Mouse (Mus musculus) liver, embryonic 16.5 days (tissue): ENCODE measurements around the gene Palm. TPM values are rescaled to one million over a fixed set of nuclear protein-coding genes. Genes with fewer than 3 reads are reported as not detected.

Experiments
- ATAC-seq: fragments of 200-750 bp; cut with Nextera tagmentation; 2 replicates; pipeline ENCODE4 v1.8.0; 2017; ENCODE audit warnings: low read depth, mild to moderate bottlenecking, moderate number of reproducible peaks, moderate library complexity
- H3K27ac ChIP-seq: fragments of 300-500 bp; sonication (generic); 2 replicates; pipeline ENCODE4 v1.5.1; 2014; ENCODE audit warnings: mild to moderate bottlenecking, low read length
- H3K27me3 ChIP-seq: fragments of 300-500 bp; sonication (generic); 2 replicates; pipeline ENCODE4 v1.6.1; 2014; ENCODE audit warnings: low read depth, low read length, mixed read lengths; ENCODE audit not compliant: control insufficient read depth, insufficient read depth
- H3K36me3 ChIP-seq: fragments of 300-500 bp; sonication (generic); 2 replicates; pipeline ENCODE4 v1.6.1; 2014; ENCODE audit warnings: mild to moderate bottlenecking; ENCODE audit not compliant: control insufficient read depth, insufficient read depth
- H3K4me1 ChIP-seq: fragments of 300-500 bp; sonication (generic); 2 replicates; pipeline ENCODE4 v1.6.1; 2014; ENCODE audit warnings: low read depth, low read length, mixed read lengths; ENCODE audit not compliant: control insufficient read depth
- H3K4me2 ChIP-seq: fragments of 300-500 bp; sonication (generic); 2 replicates; pipeline ENCODE4 v1.6.1; 2014; ENCODE audit warnings: low read depth, low read length, mixed read lengths
- H3K4me3 ChIP-seq: fragments of 300-500 bp; sonication (generic); 2 replicates; pipeline ENCODE4 v1.5.1; 2014; ENCODE audit warnings: low read depth, mild to moderate bottlenecking, low read length
- H3K9ac ChIP-seq: fragments of 300-500 bp; sonication (generic); 2 replicates; pipeline ENCODE4 v1.6.1; 2014; ENCODE audit warnings: low read depth, low read length
- H3K9me3 ChIP-seq: fragments of 300-500 bp; sonication (generic); replicated peaks from 2 replicates; pipeline ENCODE4 v1.6.1; 2016; ENCODE audit warnings: low read length; ENCODE audit not compliant: control insufficient read depth
- WGBS: fragments of 180-500 bp; shearing (Covaris S2); extraction: QIAGEN DNeasy Blood & Tissue Kit; methylation state at CpG from one replicate; pipeline ENCODE4 v1.1.7; 2014; ENCODE audit not compliant: insufficient replicate concordance; 5-methylcytosine and 5-hydroxymethylcytosine counted together
- polyA plus RNA-seq: library from polyadenylated mRNA; unstranded; fragments of >200 nt; fragmentation: Nextera tagmentation; extraction: Ambion mirVana; gene quantifications from 2 replicates; pipeline ENCODE4 v1.2.1, GENCODE M21; 2015

Palm gene
- polyA plus RNA-seq: 7.9 and 8.0 TPM in 2 replicates

- peak within 1 kb of the TSS; percentile 68 for H3K4me3 ChIP-seq
- H3K27me3 ChIP-seq: peaks cover 8% of the 10 kb centered on the region
- peak; percentile 30 for ATAC-seq
- no peaks in the 10 kb centered on the region for H3K9me3 ChIP-seq
- H3K4me2 ChIP-seq: peak within 1 kb of the TSS; percentile 84
- peaks cover 23% of the 10 kb centered on the region for H3K4me1 ChIP-seq
- no peaks in the 10 kb centered on the region for H3K36me3 ChIP-seq
- WGBS: 6% methylated on average over 48 of the region's 51 CpGs
- peak within 1 kb of the TSS; percentile 64 for H3K9ac ChIP-seq
- 0 out of 2 replicates have a peak within 1 kb of the TSS, but pooled peaks have one; percentile 21 for H3K27ac ChIP-seq
Measured at GRCm38 (mm10) chr10:79793051-79793737, at the start of gene Palm. Gene Palm (plus strand): TSS chr10:79793572.

GRCm38 (mm10) chr10:79743650-79744365 is 49.6 kb upstream of the Palm start:
- Histone ChIP-seq H3K9me3 (no peaks in the 10 kb centered on the region), H3K36me3 (peaks cover 28% of the 10 kb centered on the region), H3K27me3 (no peaks in the 10 kb centered on the region), H3K9ac (no peak overlapping the region), H3K4me1 (peaks cover 16% of the 10 kb centered on the region), H3K27ac (no peak overlapping the region), H3K4me3 (no peak overlapping the region), H3K4me2 (no peak overlapping the region)
- ATAC-seq: no peak
- 78% methylated on average over 15 of the region's 15 CpGs for WGBS

- no peaks in the 10 kb centered on the region for H3K9me3 ChIP-seq
- peak overlapping the region; percentile 72 for H3K4me3 ChIP-seq
- peak overlapping the region; percentile 82 for H3K4me2 ChIP-seq
- no peaks in the 10 kb centered on the region for H3K27me3 ChIP-seq
- peaks cover 12% of the 10 kb centered on the region for H3K36me3 ChIP-seq
- no peak overlapping the region for H3K27ac ChIP-seq
- 82% methylated on average over 3 of the region's 3 CpGs for WGBS
- H3K4me1 ChIP-seq: peaks cover 19% of the 10 kb centered on the region
- no peak overlapping the region; the same call in 1 of the 2 replicates for H3K9ac ChIP-seq
- no peak for ATAC-seq
Measured at GRCm38 (mm10) chr10:79745411-79745810, 48.0 kb upstream of the Palm start.

DNA sequence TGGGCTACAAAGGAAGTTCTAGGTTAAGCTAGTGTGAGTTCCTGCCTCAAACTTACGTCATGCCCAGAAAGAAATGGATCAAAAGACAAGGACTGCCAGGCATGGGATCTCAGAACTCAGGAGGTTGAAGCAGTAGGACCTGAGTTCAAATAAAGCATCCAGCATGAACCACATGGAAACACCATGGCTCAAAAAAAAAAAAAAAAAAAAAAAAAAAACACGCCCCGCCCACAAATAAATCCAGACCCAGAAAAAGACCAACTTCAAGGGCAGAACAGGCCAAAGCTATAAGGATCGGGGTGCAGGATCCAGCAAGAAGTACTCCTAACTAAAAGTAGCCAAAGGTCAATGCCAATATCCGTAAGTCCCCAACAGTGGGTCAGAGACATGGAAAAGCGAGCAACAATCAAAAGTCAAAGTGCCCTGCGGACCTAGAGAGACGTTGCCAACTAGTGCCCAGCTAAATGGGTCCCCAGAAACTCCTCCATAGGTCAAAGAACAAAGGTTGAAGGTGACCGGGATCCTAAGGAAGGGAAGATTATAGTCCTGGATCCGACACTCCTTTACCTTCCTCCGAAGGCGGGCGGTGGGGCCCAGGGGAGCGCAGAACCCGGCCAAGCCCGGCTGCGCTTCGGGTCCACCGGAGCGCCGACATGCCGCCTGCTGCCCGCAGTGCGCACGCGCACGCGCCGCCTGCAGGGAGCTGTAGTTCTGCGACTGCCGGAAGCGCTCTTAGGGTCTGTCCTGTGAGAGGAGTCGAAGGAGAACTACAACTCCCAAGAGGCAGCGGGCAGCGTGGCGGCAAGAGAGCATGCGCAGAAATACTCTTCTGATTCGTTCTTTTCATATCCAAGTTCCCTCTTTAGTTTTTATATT is 47.2 kb upstream of the Palm start, which contains the start of gene Polrmt:
Gene Polrmt, minus strand, starts transcription at position 684 of the 876 bp plus-strand sequence.
- 3% methylated on average over 38 of the region's 38 CpGs for WGBS
- Histone ChIP-seq H3K4me2 (peak within 1 kb of the TSS; percentile 82), H3K36me3 (peaks cover 5% of the 10 kb centered on the region), H3K9me3 (no peaks in the 10 kb centered on the region), H3K9ac (peak within 1 kb of the TSS; percentile 68), H3K4me3 (peak within 1 kb of the TSS; percentile 72), H3K4me1 (peaks cover 19% of the 10 kb centered on the region), H3K27ac (peak within 1 kb of the TSS; percentile 80), H3K27me3 (no peaks in the 10 kb centered on the region)
- peak; percentile 99 for ATAC-seq

DNA sequence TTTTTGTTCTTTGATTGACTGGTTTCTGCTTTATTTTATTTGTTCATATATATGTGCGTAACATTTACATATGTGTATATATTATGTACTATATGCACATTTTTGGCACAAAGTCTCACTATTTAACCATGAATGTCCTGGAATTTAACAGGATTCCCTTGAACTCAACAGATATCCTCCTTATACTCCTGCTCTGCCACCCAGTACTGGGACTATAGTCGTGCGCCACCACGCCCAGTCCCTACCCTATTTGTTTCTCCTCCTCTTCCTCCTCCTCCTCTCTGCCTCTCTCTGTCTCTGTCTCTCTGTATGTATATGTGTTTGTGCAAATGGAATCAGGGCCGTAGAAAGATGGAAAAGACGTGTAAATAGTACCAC is 46.6 kb upstream of the Palm start:
- Histone ChIP-seq H3K4me3 (peak overlapping the region; percentile 37), H3K4me2 (peak overlapping the region; percentile 62), H3K4me1 (peaks cover 19% of the 10 kb centered on the region), H3K36me3 (peaks cover 5% of the 10 kb centered on the region), H3K27ac (peak overlapping the region; percentile 80), H3K9me3 (no peaks in the 10 kb centered on the region), H3K9ac (peak overlapping the region; percentile 46), H3K27me3 (no peaks in the 10 kb centered on the region)
- WGBS: 22% methylated on average over 6 of the region's 6 CpGs
- ATAC-seq: peak; percentile 75

- Histone ChIP-seq H3K9me3 (no peaks in the 10 kb centered on the region), H3K27ac (no peak overlapping the region), H3K4me3 (no peak overlapping the region), H3K36me3 (no peaks in the 10 kb centered on the region), H3K9ac (no peak overlapping the region), H3K4me1 (peaks cover 19% of the 10 kb centered on the region), H3K27me3 (no peaks in the 10 kb centered on the region), H3K4me2 (no peak overlapping the region)
- no peak for ATAC-seq
- WGBS: 67% methylated on average over 6 of the region's 6 CpGs
Measured at GRCm38 (mm10) chr10:79748496-79748895, 44.9 kb upstream of the Palm start.

DNA sequence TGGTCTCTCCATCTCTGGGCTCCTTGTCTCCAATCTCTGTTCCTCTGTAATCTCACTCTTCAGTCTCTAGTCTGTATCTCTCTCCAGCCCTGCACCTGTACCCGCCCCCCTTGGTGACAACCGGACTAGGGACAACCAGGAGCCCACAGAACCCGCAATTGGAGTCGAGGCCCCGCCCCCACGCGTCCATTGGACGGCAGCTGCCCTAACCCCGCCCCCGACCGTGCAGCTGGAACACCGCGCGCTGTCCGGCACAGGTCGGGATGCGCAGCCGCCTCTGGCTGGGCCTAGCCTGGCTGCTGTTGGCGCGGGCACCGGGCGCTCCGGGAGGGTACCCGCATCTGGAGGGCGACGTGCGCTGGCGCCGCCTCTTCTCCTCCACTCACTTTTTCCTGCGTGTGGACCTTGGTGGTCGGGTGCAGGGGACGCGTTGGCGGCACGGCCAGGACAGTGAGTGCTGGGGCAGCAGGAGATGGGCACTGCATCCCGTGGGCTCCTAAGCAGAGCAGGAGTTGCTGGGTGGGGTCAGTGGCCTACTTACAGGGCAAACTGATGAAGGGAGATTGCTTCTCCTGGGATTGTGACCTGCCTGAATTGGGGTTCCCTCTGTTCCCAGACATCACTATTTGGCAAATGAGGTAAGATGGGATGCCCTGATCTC is 38.4 kb upstream of the Palm start, which contains the start of gene Fgf22:
Gene Fgf22, plus strand, starts transcription at position 221 of the 661 bp plus-strand sequence.
- 3% methylated on average over 36 of the region's 36 CpGs for WGBS
- peak within 1 kb of the TSS; percentile 28 for H3K9ac ChIP-seq
- H3K36me3 ChIP-seq: peaks cover 18% of the 10 kb centered on the region

GRCm38 (mm10) chr10:79755854-79756253 is 37.5 kb upstream of the Palm start:
- Histone ChIP-seq H3K27me3 (no peaks in the 10 kb centered on the region), H3K27ac (no peak overlapping the region), H3K4me1 (peaks cover 7% of the 10 kb centered on the region), H3K4me3 (no peak overlapping the region), H3K36me3 (peaks cover 22% of the 10 kb centered on the region), H3K9ac (no peak overlapping the region), H3K9me3 (no peaks in the 10 kb centered on the region), H3K4me2 (no peak overlapping the region)
- ATAC-seq: no peak
- WGBS: 74% methylated on average over 3 of the region's 3 CpGs

More for the DNA sequence above, 38.4 kb upstream of the Palm start, which contains the start of gene Fgf22:
- ATAC-seq: peak; percentile 83
- Histone ChIP-seq H3K9me3 (no peaks in the 10 kb centered on the region), H3K4me1 (peaks cover 7% of the 10 kb centered on the region), H3K4me3 (no peak within 1 kb of the TSS), H3K27me3 (no peaks in the 10 kb centered on the region), H3K27ac (no peak within 1 kb of the TSS), H3K4me2 (peak within 1 kb of the TSS; percentile 59)
